Mouse (Mus musculus): Measurements from ENCODE around the gene Cstf2. TPM values are rescaled to one million over a fixed set of nuclear protein-coding genes. Genes with fewer than 3 reads are reported as not detected.

The Cstf2 gene
- polyA plus RNA-seq (2014; fragmentation: Illumina TruSeq; extraction: RNeasy Lipid Tissue Mini Kit (QIAGEN cat#74804); ENCODE audit: low read depth, low replicate concordance), result 35.9 TPM

GRCm38 (mm10) chrX:134058987-134059712, at the start of gene Cstf2:
Gene Cstf2, plus strand, starts transcription at chrX:134059187.

Other genes starting within 250 kb of the Cstf2 start
- 1.5 TPM for gene Tnmd, start 208.2 kb upstream of the Cstf2 start, polyA plus RNA-seq (2014; fragmentation: Illumina TruSeq; extraction: RNeasy Lipid Tissue Mini Kit (QIAGEN cat#74804); ENCODE audit: low read depth, low replicate concordance)
- gene Tspan6, start 160.8 kb upstream of the Cstf2 start, polyA plus RNA-seq (2014; fragmentation: Illumina TruSeq; extraction: RNeasy Lipid Tissue Mini Kit (QIAGEN cat#74804); ENCODE audit: low read depth, low replicate concordance), result 32.0 TPM
- gene Srpx2, start 150.8 kb upstream of the Cstf2 start, polyA plus RNA-seq (2014; fragmentation: Illumina TruSeq; extraction: RNeasy Lipid Tissue Mini Kit (QIAGEN cat#74804); ENCODE audit: low read depth, low replicate concordance), result 9.9 TPM
- gene Sytl4, start 77.4 kb upstream of the Cstf2 start, polyA plus RNA-seq (2014; fragmentation: Illumina TruSeq; extraction: RNeasy Lipid Tissue Mini Kit (QIAGEN cat#74804); ENCODE audit: low read depth, low replicate concordance), result 130 TPM
- 16.2 TPM for gene Xkrx, start 102.9 kb downstream of the Cstf2 start, polyA plus RNA-seq (2014; fragmentation: Illumina TruSeq; extraction: RNeasy Lipid Tissue Mini Kit (QIAGEN cat#74804); ENCODE audit: low read depth, low replicate concordance)
- gene Arl13a, start 128.3 kb downstream of the Cstf2 start, polyA plus RNA-seq (2014; fragmentation: Illumina TruSeq; extraction: RNeasy Lipid Tissue Mini Kit (QIAGEN cat#74804); ENCODE audit: low read depth, low replicate concordance), result 1.2 TPM
- 0.36 TPM for gene Nox1, start 162.8 kb downstream of the Cstf2 start, polyA plus RNA-seq (2014; fragmentation: Illumina TruSeq; extraction: RNeasy Lipid Tissue Mini Kit (QIAGEN cat#74804); ENCODE audit: low read depth, low replicate concordance)
- gene Trmt2b, start 217.8 kb downstream of the Cstf2 start, polyA plus RNA-seq (2014; fragmentation: Illumina TruSeq; extraction: RNeasy Lipid Tissue Mini Kit (QIAGEN cat#74804); ENCODE audit: low read depth, low replicate concordance), result 15.2 TPM
- 2.4 TPM for gene Tmem35a, start 236.0 kb downstream of the Cstf2 start, polyA plus RNA-seq (2014; fragmentation: Illumina TruSeq; extraction: RNeasy Lipid Tissue Mini Kit (QIAGEN cat#74804); ENCODE audit: low read depth, low replicate concordance)
- 0.58 TPM for gene Cenpi, start 248.9 kb downstream of the Cstf2 start, polyA plus RNA-seq (2014; fragmentation: Illumina TruSeq; extraction: RNeasy Lipid Tissue Mini Kit (QIAGEN cat#74804); ENCODE audit: low read depth, low replicate concordance)